Mouse (Mus musculus): ENCODE results near the gene Gm21773. TPM values are rescaled to one million over a fixed set of nuclear protein-coding genes. Genes with fewer than 3 reads are reported as not detected.
"Not testable (repeated sequence)": the region's sequence is repeated elsewhere in the genome, so short reads cannot be mapped to it uniquely, and the experiment has no call there.

The Gm21773 gene
- not detected in 2 replicates for polyA plus RNA-seq (2014; fragmentation: Nextera tagmentation; extraction: Ambion mirVana)

DNA sequence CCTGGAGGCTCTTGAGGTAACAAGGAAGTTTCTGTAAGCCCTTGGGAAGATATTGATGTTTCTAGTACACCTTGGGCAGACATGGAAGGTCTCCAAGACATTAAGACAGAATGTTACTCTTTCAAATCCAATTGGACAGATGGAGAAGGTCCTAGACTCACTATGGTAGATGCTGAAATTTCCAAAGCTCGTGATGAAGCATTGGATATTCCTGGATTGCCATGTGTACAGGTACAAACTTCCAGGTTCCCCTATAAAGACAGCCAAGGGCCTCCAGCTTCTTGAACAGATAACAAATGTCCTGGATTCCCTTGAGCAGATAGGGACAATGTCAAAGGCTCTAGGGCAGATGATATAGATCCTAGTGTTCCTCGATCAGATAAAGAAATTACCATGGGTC lies at the start of gene Gm21773:
Gm21773 (minus strand) TSS at position 101 of the 400 bp plus-strand sequence.
- not testable (repeated sequence) for H3K27ac ChIP-seq (ENCODE audit: low read depth); ATAC-seq (ENCODE audit: insufficient read depth); H3K9me3 ChIP-seq (ENCODE audit: low read depth, low read length); H3K36me3 ChIP-seq (ENCODE audit: insufficient read depth); H3K4me2 ChIP-seq; H3K4me3 ChIP-seq (ENCODE audit: low read depth, low read length); H3K4me1 ChIP-seq (ENCODE audit: insufficient read depth); DNase-seq; H3K27me3 ChIP-seq (ENCODE audit: insufficient read depth, low read length); H3K9ac ChIP-seq
- WGBS, result no CpG with 5 or more reads among the region's 2 CpGs
